8 mouse cellular contexts compared by ENCODE assay signal in the genomic region with DNA sequence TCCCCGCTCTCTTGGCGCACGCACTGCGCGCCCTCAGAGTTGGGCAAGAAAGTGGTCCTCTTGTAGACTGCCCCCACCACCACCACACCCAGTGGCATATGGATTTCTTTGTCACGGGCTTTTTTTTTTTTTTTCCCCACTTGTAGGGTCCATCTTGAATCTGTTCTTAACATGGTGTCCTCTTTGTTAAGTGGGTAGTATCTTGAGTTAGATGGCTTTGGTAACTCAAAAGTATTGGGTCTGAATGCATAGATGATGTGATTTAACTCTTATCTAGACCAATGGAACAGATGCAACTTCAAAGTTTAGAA. TPM values are rescaled to one million over a fixed set of nuclear protein-coding genes. Genes with fewer than 3 reads are reported as not detected.
DNase-seq lines count a peak whose midpoint lies in the region; ATAC-seq lines count a peak whose summit lies in the region.

No protein-coding gene starts in this region.

- H3K27ac ChIP-seq in heart, embryonic 16.5 days (ENCODE audit: low read length): peak overlapping the region; percentile 91
- H3K27ac ChIP-seq in hindbrain, embryonic 12.5 days: peak overlapping the region; percentile 88
- peak overlapping the region; percentile 85 for H3K27ac ChIP-seq in midbrain, embryonic 13.5 days

- 2% methylated on average over 6 of the region's 6 CpGs for WGBS in heart, embryonic 16.5 days
- 3% methylated on average over 6 of the region's 6 CpGs for WGBS in hindbrain, embryonic 12.5 days
- WGBS in midbrain, embryonic 13.5 days: 1% methylated on average over 6 of the region's 6 CpGs

- peak overlapping the region; percentile 93 for H3K4me3 ChIP-seq in heart, embryonic 16.5 days (ENCODE audit: low read length)
- H3K4me3 ChIP-seq in hindbrain, embryonic 12.5 days: peak overlapping the region; percentile 72
- peak overlapping the region; percentile 67 for H3K4me3 ChIP-seq in midbrain, embryonic 13.5 days (replicated peaks)

- no peak for DNase-seq in heart, postnatal 10 days
- DNase-seq in MEL-GATA-1-ER (ENCODE audit: extremely low read depth, low read depth): peak; percentile 15
- no peak for DNase-seq in urinary bladder, postnatal 4 days (ENCODE audit: low spot score in 2 of 2)
- DNase-seq in gastrocnemius, postnatal 4 days (ENCODE audit: low spot score in 2 of 2): no peak
- no peak for DNase-seq in thymus, postnatal 4 days

- H3K36me3 ChIP-seq in heart, embryonic 16.5 days (ENCODE audit: control insufficient read depth, insufficient read depth): no peaks in the 10 kb centered on the region
- H3K36me3 ChIP-seq in hindbrain, embryonic 12.5 days: no peaks in the 10 kb centered on the region
- 0 out of 2 replicates have a peak, but pooled peaks cover 2% of the 10 kb centered on the region for H3K36me3 ChIP-seq in midbrain, embryonic 13.5 days

- H3K27me3 ChIP-seq in heart, embryonic 16.5 days (ENCODE audit: control insufficient read depth, insufficient read depth, low read length): peaks cover 21% of the 10 kb centered on the region
- H3K27me3 ChIP-seq in hindbrain, embryonic 12.5 days: peaks cover 22% of the 10 kb centered on the region
- peaks cover 29% of the 10 kb centered on the region for H3K27me3 ChIP-seq in midbrain, embryonic 13.5 days

- peak overlapping the region; percentile 84 for H3K4me2 ChIP-seq in heart, embryonic 16.5 days (ENCODE audit: low read depth, low read length)
- H3K4me2 ChIP-seq in hindbrain, embryonic 12.5 days (replicated peaks): peak overlapping the region; percentile 64
- peak overlapping the region; percentile 58 for H3K4me2 ChIP-seq in midbrain, embryonic 13.5 days (replicated peaks)

- peaks cover 3% of the 10 kb centered on the region; the same call in 1 of the 2 replicates for H3K4me1 ChIP-seq in heart, embryonic 16.5 days (ENCODE audit: control insufficient read depth, insufficient read depth, low read length)
- 0 out of 2 replicates have a peak, but pooled peaks cover 2% of the 10 kb centered on the region for H3K4me1 ChIP-seq in hindbrain, embryonic 12.5 days
- peaks cover 12% of the 10 kb centered on the region for H3K4me1 ChIP-seq in midbrain, embryonic 13.5 days (replicated peaks)

- ATAC-seq in heart, embryonic 16.5 days (replicated peaks; ENCODE audit: extremely low read depth, insufficient read depth, low FRiP score): no peak; the same call in 1 of the 2 replicates
- no peak for ATAC-seq in hindbrain, embryonic 12.5 days (ENCODE audit: low FRiP score)
- ATAC-seq in midbrain, embryonic 13.5 days: no peak

- peak overlapping the region; percentile 85 for H3K9ac ChIP-seq in heart, embryonic 16.5 days (ENCODE audit: low read length)
- peak overlapping the region; percentile 63 for H3K9ac ChIP-seq in hindbrain, embryonic 12.5 days
- H3K9ac ChIP-seq in midbrain, embryonic 13.5 days (replicated peaks): peak overlapping the region; percentile 77

- H3K9me3 ChIP-seq in heart, embryonic 16.5 days (replicated peaks; ENCODE audit: control insufficient read depth, low read length): peaks cover 8% of the 10 kb centered on the region
- 0 out of 2 replicates have a peak, but pooled peaks cover 4% of the 10 kb centered on the region for H3K9me3 ChIP-seq in hindbrain, embryonic 12.5 days (replicated peaks)
- H3K9me3 ChIP-seq in midbrain, embryonic 13.5 days: no peaks in the 10 kb centered on the region

- intact Hi-C loops in heart, postnatal 10 days (cut with DNase I): loop anchor here (2.0 kb wide), 1 partner anchor 65 kb away; a partner anchor contains a TSS

RNA-seq across cellular contexts. Expression of a gene that starts 0.8 kb away (rescaled TPM):
- polyA plus RNA-seq in heart, embryonic 16.5 days (2015; fragmentation: Nextera tagmentation; extraction: Ambion mirVana): 6.3 and 6.9 TPM in 2 replicates
- total RNA-seq in heart, postnatal 10 days (2021): 10 to 100 TPM in 1 of 2 experiments, 1 to 10 TPM in 1; 8.5 to 10.9 TPM
- polyA plus RNA-seq in hindbrain, embryonic 12.5 days (2016; fragmentation: Nextera tagmentation; extraction: Ambion mirVana): 12.2 and 13.2 TPM in 2 replicates
- polyA plus RNA-seq in midbrain, embryonic 13.5 days (2015; fragmentation: Nextera tagmentation; extraction: Ambion mirVana): 7.9 and 8.1 TPM in 2 replicates
- total RNA-seq in gastrocnemius, postnatal 4 days (2021): 10 to 100 TPM in 1 of 2 experiments, 1 to 10 TPM in 1; 9.3 to 10.1 TPM
